Mouse (Mus musculus) stomach, embryonic 15.5 days (tissue): ENCODE measurements around the gene Clpx. TPM values are rescaled to one million over a fixed set of nuclear protein-coding genes. Genes with fewer than 3 reads are reported as not detected.
"Not testable (repeated sequence)": the region's sequence is repeated elsewhere in the genome, so short reads cannot be mapped to it uniquely, and the experiment has no call there.

Experiments
- ATAC-seq: fragments of 200-750 bp; cut with Nextera tagmentation; 2 replicates; pipeline ENCODE4 v1.8.0; 2017; ENCODE audit warnings: low read depth, moderate number of reproducible peaks, moderate TSS enrichment; ENCODE audit not compliant: insufficient read depth, low FRiP score
- H3K27ac ChIP-seq: fragments of 300-500 bp; sonication (generic); 2 replicates; pipeline ENCODE4 v1.5.1; 2015; ENCODE audit warnings: mild to moderate bottlenecking, inconsistent platforms
- H3K27me3 ChIP-seq: fragments of 300-500 bp; sonication (generic); replicated peaks from 2 replicates; pipeline ENCODE4 v1.6.1; 2015; ENCODE audit warnings: inconsistent platforms
- H3K36me3 ChIP-seq: fragments of 300-500 bp; sonication (generic); 2 replicates; pipeline ENCODE4 v1.6.1; 2015; ENCODE audit warnings: inconsistent platforms
- H3K4me1 ChIP-seq: fragments of 300-500 bp; sonication (generic); 2 replicates; pipeline ENCODE4 v1.6.1; 2015; ENCODE audit warnings: inconsistent platforms
- H3K4me2 ChIP-seq: fragments of 300-500 bp; sonication (generic); 2 replicates; pipeline ENCODE4 v1.6.1; 2015; ENCODE audit warnings: mild to moderate bottlenecking, inconsistent platforms
- H3K4me3 ChIP-seq: fragments of 300-500 bp; sonication (generic); replicated peaks from 2 replicates; pipeline ENCODE4 v1.5.1; 2015; ENCODE audit warnings: inconsistent platforms
- H3K9ac ChIP-seq: fragments of 300-500 bp; sonication (generic); 2 replicates; pipeline ENCODE4 v1.6.1; 2015; ENCODE audit warnings: inconsistent platforms
- H3K9me3 ChIP-seq: fragments of 300-500 bp; sonication (generic); 2 replicates; pipeline ENCODE4 v1.6.1; 2016; ENCODE audit warnings: inconsistent platforms
- WGBS: fragments of 180-500 bp; shearing (Covaris S2); methylation state at CpG from one replicate; pipeline ENCODE4 v1.1.7; 2015; 5-methylcytosine and 5-hydroxymethylcytosine counted together
- polyA plus RNA-seq: library from polyadenylated mRNA; unstranded; fragments of >200 nt; fragmentation: Nextera tagmentation; extraction: Ambion mirVana; gene quantifications from 2 replicates; pipeline ENCODE4 v1.2.1, GENCODE M21; 2015

Clpx gene
- polyA plus RNA-seq, 1 experiment from 2014 or later, result 47.8 TPM

DNA sequence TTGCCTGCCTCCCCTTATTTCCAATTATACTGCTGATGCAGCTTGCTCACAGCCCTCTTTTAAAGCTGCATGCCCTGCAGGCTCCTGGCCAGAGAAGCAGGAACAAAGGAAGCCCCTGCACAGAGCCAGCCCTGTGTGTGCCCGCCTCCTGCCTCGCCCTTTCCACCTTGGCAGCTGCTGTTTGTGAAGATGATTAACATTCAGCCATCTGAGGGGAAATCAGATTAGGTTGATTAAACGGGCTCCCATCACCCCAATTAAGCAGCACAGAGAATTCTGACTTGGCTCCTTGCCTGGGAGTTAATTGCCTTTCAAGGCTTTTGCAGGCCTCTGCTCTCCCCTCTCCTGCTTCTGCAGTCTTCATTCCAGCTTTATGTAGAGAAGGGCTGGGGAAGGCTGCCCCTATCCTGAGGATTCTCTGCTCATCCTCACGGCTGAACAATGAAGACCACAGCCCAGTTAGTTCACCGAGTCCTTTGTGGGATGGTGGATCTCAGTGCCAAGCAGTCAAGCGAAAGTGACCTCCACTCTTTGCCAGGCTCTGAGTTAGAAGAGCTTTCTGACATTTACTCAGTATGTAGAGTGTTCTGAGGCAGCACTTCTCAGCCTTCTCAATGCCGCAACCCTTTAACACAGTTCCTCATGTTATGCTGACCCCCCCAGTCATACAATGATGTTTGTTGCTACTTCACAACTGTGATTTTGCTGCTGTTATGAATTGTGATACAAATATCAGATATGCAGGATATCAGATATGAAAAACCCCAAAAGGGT is 26.1 kb upstream of the Clpx start:
- Histone ChIP-seq H3K36me3 (no peaks in the 10 kb centered on the region), H3K27ac (0 out of 2 replicates have a peak overlapping the region, but pooled peaks have one; percentile 2), H3K4me1 (no peaks in the 10 kb centered on the region), H3K9ac (no peak overlapping the region), H3K9me3 (no peaks in the 10 kb centered on the region), H3K4me2 (no peak overlapping the region), H3K4me3 (no peak overlapping the region), H3K27me3 (no peaks in the 10 kb centered on the region)
- peak; percentile 53; the same call in 1 of the 2 replicates for ATAC-seq
- WGBS, result 48% methylated on average over 7 of the region's 7 CpGs

GRCm38 (mm10) chr9:65273048-65273809 is 20.8 kb upstream of the Clpx start:
- WGBS, result 85% methylated on average over 13 of the region's 13 CpGs
- H3K27ac ChIP-seq, result no peak overlapping the region

GRCm38 (mm10) chr9:65273873-65274272 is 20.2 kb upstream of the Clpx start:
- no peaks in the 10 kb centered on the region for H3K4me1 ChIP-seq
- H3K27ac ChIP-seq, result no peak overlapping the region
- ATAC-seq, result no peak
- no peak overlapping the region for H3K9ac ChIP-seq
- H3K4me2 ChIP-seq, result no peak overlapping the region
- no peaks in the 10 kb centered on the region for H3K36me3 ChIP-seq
- H3K27me3 ChIP-seq, result no peaks in the 10 kb centered on the region
- no peak overlapping the region for H3K4me3 ChIP-seq
- WGBS, result 67% methylated on average over 4 of the region's 4 CpGs
- no peaks in the 10 kb centered on the region for H3K9me3 ChIP-seq

More at GRCm38 (mm10) chr9:65273048-65273809, 20.8 kb upstream of the Clpx start:
- Histone ChIP-seq H3K4me3 (no peak overlapping the region), H3K9ac (no peak overlapping the region), H3K4me1 (no peaks in the 10 kb centered on the region), H3K36me3 (no peaks in the 10 kb centered on the region), H3K9me3 (no peaks in the 10 kb centered on the region), H3K27me3 (no peaks in the 10 kb centered on the region), H3K4me2 (no peak overlapping the region)
- no peak for ATAC-seq

DNA sequence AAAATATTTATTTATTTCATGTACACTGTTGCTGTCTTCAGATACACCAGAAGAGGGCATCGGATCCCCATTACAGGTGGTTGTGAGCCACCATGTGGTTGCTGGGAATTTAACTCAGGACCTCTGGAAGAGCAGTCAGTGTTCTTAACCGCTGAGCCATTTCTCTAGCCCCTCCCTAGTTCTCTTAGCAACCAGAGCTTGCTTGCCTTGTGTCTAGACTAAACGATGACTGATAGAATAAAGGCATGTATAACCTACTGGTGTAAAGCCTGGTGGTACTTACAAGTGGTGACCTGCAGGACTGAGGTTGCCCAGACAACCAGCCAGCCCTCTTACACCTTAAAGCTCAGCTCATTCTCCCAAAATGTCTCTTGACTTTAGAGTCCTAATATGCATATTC is 19.2 kb upstream of the Clpx start:
- WGBS, result 69% methylated on average over 3 of the region's 3 CpGs
- H3K9me3 ChIP-seq, H3K4me1 ChIP-seq, H3K36me3 ChIP-seq, H3K27ac ChIP-seq, H3K27me3 ChIP-seq, H3K4me2 ChIP-seq, ATAC-seq, H3K9ac ChIP-seq, H3K4me3 ChIP-seq: not testable (repeated sequence)

DNA sequence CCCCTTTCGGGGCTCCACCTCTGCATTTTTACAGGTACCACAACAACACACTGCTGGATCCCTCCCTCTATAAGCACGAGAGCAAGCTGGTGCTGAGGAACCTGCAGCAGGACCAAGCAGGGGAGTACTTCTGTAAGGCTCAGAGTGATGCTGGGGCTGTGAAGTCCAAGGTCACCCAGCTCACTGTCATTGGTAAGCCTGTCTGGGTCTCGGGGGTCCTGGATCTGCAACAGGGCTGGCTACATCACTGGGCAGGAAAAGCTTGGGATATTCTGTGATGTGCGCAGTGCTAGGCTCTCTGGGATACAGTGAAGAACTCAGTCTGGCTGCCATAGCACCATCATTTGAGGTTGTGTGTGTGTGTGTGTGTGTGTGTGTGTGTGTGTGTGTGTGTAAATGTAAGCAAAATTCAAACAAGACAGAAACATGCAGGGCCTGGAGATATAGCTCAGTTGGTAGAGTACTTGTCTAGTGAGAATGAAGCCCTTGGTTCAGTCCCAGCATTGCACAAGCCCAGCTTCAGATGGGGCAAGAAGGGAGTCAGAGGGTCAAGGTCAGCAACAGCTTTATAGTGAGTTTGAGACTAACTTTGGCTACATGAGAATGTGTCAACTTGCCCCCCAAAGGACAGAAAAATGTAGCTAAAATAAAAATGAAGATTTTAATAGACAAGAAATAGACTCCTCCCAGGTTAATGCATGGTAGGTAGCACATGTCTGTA is 18.1 kb upstream of the Clpx start:
- no peaks in the 10 kb centered on the region for H3K36me3 ChIP-seq
- 80% methylated on average over 4 of the region's 4 CpGs for WGBS
- no peak overlapping the region for H3K9ac ChIP-seq
- H3K4me2 ChIP-seq, result no peak overlapping the region
- no peak overlapping the region for H3K27ac ChIP-seq
- H3K4me3 ChIP-seq, result no peak overlapping the region
- H3K9me3 ChIP-seq, result no peaks in the 10 kb centered on the region
- no peaks in the 10 kb centered on the region for H3K4me1 ChIP-seq
- no peaks in the 10 kb centered on the region for H3K27me3 ChIP-seq
- no peak for ATAC-seq

GRCm38 (mm10) chr9:65281536-65282151 is 12.4 kb upstream of the Clpx start:
- Histone ChIP-seq H3K4me2 (no peak overlapping the region), H3K9me3 (no peaks in the 10 kb centered on the region), H3K4me3 (no peak overlapping the region), H3K27me3 (no peaks in the 10 kb centered on the region), H3K9ac (no peak overlapping the region), H3K36me3 (no peaks in the 10 kb centered on the region), H3K4me1 (no peaks in the 10 kb centered on the region), H3K27ac (no peak overlapping the region)
- 72% methylated on average over 5 of the region's 5 CpGs for WGBS
- no peak for ATAC-seq

GRCm38 (mm10) chr9:65283301-65283700 is 10.8 kb upstream of the Clpx start:
- 4% methylated on average over 3 of the region's 3 CpGs for WGBS
- H3K4me3 ChIP-seq, result no peak overlapping the region
- no peaks in the 10 kb centered on the region for H3K27me3 ChIP-seq
- H3K36me3 ChIP-seq, result no peaks in the 10 kb centered on the region
- H3K4me1 ChIP-seq, result no peaks in the 10 kb centered on the region
- no peak overlapping the region for H3K4me2 ChIP-seq
- H3K27ac ChIP-seq, result no peak overlapping the region
- no peak overlapping the region for H3K9ac ChIP-seq
- H3K9me3 ChIP-seq, result no peaks in the 10 kb centered on the region
- peak; percentile 43; the same call in 1 of the 2 replicates for ATAC-seq

- 78% methylated on average over 5 of the region's 5 CpGs for WGBS
- not testable (repeated sequence) for H3K9me3 ChIP-seq, H3K9ac ChIP-seq, H3K4me2 ChIP-seq, H3K27me3 ChIP-seq, H3K27ac ChIP-seq, ATAC-seq, H3K36me3 ChIP-seq, H3K4me3 ChIP-seq, H3K4me1 ChIP-seq
Measured at GRCm38 (mm10) chr9:65288252-65288651, 5.8 kb upstream of the Clpx start.

DNA sequence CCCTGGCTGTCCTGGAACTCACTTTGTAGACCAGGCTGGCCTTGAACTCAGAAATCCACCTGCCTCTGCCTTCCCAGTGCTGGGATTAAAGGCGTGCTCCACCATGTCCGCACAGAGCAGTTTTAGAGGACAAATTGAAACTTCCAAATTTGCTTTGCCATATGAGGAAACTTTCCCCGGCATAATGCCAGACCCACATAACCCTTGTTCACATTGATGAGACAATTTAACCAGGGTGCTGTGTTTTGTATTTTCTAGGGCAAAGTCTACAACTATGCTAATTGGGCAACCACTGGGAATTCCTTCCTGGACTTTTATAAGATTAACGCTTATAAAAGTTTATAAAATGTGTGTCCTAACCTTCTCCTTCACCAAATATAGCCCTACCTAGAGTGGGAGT is 4.1 kb upstream of the Clpx start:
- Histone ChIP-seq H3K4me2 (no peak overlapping the region), H3K9me3 (no peaks in the 10 kb centered on the region), H3K36me3 (no peaks in the 10 kb centered on the region), H3K4me3 (no peak overlapping the region), H3K9ac (no peak overlapping the region), H3K27me3 (no peaks in the 10 kb centered on the region), H3K4me1 (no peaks in the 10 kb centered on the region), H3K27ac (no peak overlapping the region)
- ATAC-seq, result no peak
- WGBS, result 90% methylated on average over 4 of the region's 4 CpGs

DNA sequence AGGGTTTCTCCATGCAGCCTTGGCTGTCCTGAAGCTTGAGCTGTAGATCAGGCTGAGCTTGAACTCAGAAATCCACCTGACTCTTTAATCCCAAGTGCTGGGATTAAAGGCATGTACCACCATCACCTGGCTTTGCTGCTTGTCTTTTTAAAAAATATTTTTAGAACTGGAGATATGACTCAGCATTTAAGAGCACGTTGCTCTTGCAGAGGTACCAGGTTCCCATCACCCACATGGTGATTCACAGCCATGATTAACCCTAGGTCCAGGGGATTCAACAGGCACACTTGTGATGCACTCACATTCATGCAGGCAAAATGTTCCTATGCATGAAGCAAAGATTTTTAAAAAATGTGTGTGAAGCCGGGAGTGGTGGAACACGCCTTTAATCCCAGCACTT is 1.6 kb upstream of the Clpx start:
- no peak for ATAC-seq

GRCm38 (mm10) chr9:65293119-65293518 is 941 bp upstream of the Clpx start:
- H3K9ac ChIP-seq, result peak overlapping the region; percentile 43; the same call in 1 of the 2 replicates
- no peak for ATAC-seq
- H3K27me3 ChIP-seq, result no peaks in the 10 kb centered on the region
- peak overlapping the region; percentile 79 for H3K4me3 ChIP-seq
- H3K27ac ChIP-seq, result peak overlapping the region; percentile 84
- 21% methylated on average over 5 of the region's 5 CpGs for WGBS
- peaks cover 7% of the 10 kb centered on the region; the same call in 1 of the 2 replicates for H3K36me3 ChIP-seq
- H3K9me3 ChIP-seq, result no peaks in the 10 kb centered on the region
- no peaks in the 10 kb centered on the region for H3K4me1 ChIP-seq
- H3K4me2 ChIP-seq, result peak overlapping the region; percentile 56

More for the DNA sequence above, 1.6 kb upstream of the Clpx start:
- Histone ChIP-seq H3K36me3 (peaks cover 1% of the 10 kb centered on the region; the same call in 1 of the 2 replicates), H3K9me3 (no peaks in the 10 kb centered on the region), H3K4me1 (no peaks in the 10 kb centered on the region), H3K4me3 (no peak overlapping the region), H3K9ac (no peak overlapping the region), H3K27ac (no peak overlapping the region), H3K4me2 (no peak overlapping the region; the same call in 1 of the 2 replicates), H3K27me3 (no peaks in the 10 kb centered on the region)
- 76% methylated on average over 3 of the region's 3 CpGs for WGBS
